Mouse (Mus musculus): ENCODE measurements around the gene Psmd9.

DNA sequence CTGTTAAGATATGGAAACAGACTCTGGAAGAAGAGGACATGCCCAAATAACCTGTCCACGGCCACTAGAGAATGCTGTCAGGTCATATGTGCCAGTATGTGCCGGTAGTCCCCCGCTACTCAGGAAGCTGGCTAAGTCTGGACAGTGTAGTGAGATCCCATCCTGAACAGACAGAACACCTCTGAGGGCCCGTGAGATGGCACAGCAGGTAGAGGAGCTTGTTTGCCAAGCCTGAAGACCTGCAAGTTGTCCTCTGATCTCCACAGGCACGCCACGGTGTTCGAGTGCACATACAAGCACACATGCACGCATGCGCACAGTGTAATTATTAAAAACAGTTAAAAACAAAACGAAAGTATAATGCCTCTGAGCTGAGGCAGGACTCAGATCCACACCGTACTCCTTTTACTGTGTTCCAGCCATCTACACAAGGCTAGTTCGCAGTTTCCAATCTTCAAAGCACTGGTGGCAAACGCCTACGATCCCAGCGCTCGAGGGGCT lies 26.3 kb downstream of the Psmd9 start:
- no peak for TF ChIP-seq POLR2A (IDR thresholded peaks at IDR 0.05; ENCODE audit: control insufficient read depth, low read depth, low read length)
- TF ChIP-seq CTCF (IDR thresholded peaks at IDR 0.05; ENCODE audit: control insufficient read depth, insufficient read depth, insufficient replicate concordance, low read depth, low read length), result no peak

Measured in testis, adult 2 months (tissue).